Mouse (Mus musculus): ENCODE measurements around the gene Tcerg1l. TPM values are rescaled to one million over a fixed set of nuclear protein-coding genes. Genes with fewer than 3 reads are reported as not detected.

Tcerg1l gene
- polyA plus RNA-seq, 1 experiment, result not detected

DNA sequence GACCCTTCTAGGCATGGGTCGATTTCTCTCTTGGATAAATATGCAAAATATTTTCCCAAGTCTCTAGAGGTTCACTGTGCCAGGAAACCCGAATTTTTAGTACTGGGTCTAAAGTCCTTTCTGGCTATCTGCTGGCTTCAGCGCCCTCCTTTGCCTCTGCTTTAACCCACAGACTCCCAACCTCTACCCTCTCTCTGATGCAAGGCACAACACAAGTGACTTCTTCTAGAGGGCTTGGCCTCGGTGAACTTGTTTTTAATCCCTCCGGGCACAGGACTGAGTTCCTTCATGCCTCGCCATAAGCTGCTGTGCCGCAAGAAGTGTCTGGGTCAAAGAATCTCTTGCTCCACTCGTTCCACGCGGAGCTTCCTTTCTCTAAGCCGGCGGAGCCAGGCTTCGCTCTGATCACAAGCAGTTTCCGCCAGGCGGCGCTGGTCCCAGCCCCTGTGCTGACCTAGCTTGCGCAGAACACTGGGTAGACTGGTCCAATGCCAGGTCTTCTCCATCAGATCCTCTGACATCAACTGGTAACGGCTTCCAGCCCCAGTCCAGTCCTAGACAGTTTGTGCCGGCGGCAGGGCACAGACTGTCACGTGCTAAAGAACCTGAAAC lies 758 bp upstream of the Tcerg1l start:
- H3K4me3 ChIP-seq (ENCODE audit: insufficient read depth, low read length), result no peak overlapping the region

DNA sequence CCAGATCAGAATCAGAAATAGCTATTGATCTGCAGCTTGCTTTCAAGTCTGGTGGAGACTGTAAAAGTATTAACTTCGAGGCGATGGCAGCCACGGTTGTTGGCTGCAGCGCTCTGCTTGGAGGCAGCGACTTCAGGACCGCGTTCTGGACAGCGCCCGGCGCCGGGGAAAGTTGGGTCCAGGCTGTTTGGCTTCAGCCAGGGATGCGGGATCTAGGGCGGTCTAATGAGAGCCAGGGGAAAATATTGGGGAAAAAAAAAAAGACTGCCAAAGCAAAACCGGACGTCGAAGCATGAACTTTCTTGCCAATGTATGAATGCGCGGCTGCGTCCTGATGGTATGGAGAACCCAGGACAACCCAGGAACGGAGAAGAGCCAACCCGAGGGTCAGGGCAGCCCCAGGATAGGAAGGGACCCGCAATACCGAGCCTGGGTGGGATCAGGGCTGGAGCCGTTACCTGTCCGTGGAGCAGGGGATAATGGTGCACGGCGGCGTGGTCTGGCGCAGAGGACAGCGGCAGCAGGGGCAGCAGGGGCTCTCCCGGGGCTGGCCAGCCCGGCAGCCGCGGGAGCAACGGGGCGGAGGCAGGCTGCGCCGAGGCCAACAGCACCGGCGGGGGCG lies 556 bp downstream of the Tcerg1l start:
- Histone ChIP-seq H3K4me1 (ENCODE audit: control insufficient read depth, insufficient read depth, low read length) (no peaks in the 10 kb centered on the region), H3K27ac (ENCODE audit: insufficient read depth, low read length) (no peak overlapping the region), H3K4me3 (ENCODE audit: insufficient read depth, low read length) (no peak overlapping the region)
- TF ChIP-seq POLR2A (IDR thresholded peaks at IDR 0.05; ENCODE audit: low read depth, low read length) (no peak), CTCF (IDR thresholded peaks at IDR 0.05; ENCODE audit: borderline replicate concordance, insufficient read depth, low read length) (no peak)

More for the DNA sequence above, 758 bp upstream of the Tcerg1l start:
- H3K27ac ChIP-seq (ENCODE audit: insufficient read depth, low read length), result no peak overlapping the region
- TF ChIP-seq CTCF (IDR thresholded peaks at IDR 0.05; ENCODE audit: borderline replicate concordance, insufficient read depth, low read length) (peak; percentile 46; the same call in 1 of the 2 replicates), POLR2A (IDR thresholded peaks at IDR 0.05; ENCODE audit: low read depth, low read length) (no peak)
- no peaks in the 10 kb centered on the region for H3K4me1 ChIP-seq (ENCODE audit: control insufficient read depth, insufficient read depth, low read length)

DNA sequence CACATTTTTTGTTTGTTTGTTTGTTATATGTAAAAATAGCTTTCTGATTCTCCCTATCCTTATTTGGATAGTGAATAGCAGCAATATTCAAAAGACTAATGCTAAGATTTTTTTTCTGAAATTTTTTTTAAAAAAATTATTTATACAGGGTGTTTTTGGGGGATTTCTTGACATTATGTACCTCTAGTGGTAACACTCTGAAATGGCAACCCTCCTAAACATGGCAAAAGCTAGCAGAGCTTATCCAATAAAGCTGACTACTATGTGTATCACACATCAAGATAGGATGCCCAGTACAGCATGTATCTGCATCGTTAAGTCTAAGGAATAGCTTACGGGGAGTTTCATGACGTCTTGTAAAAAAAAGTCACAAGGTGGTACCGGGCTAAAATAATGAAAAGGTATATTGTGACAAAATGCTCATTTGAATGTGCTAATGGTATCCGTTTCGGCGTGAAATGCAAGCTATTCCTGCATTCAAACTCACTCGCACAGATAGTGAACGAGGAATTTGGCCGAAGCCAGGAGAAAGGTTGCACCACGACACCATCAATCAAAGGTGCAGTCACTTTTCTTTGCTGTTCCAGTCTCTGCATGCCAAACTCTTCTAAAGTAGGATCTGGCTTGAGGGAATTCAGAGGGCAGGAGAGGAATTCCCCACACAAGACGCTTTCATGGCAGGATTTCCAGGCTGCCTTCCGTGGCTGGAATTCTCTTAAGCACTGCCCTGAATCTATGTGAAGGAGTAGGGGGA lies 1.2 kb downstream of the Tcerg1l start:
- Histone ChIP-seq H3K4me1 (ENCODE audit: control insufficient read depth, insufficient read depth, low read length) (no peaks in the 10 kb centered on the region), H3K4me3 (ENCODE audit: insufficient read depth, low read length) (no peak overlapping the region), H3K27ac (ENCODE audit: insufficient read depth, low read length) (no peak overlapping the region)
- TF ChIP-seq POLR2A (IDR thresholded peaks at IDR 0.05; ENCODE audit: low read depth, low read length), result no peak
- no peak for TF ChIP-seq CTCF (IDR thresholded peaks at IDR 0.05; ENCODE audit: borderline replicate concordance, insufficient read depth, low read length)

DNA sequence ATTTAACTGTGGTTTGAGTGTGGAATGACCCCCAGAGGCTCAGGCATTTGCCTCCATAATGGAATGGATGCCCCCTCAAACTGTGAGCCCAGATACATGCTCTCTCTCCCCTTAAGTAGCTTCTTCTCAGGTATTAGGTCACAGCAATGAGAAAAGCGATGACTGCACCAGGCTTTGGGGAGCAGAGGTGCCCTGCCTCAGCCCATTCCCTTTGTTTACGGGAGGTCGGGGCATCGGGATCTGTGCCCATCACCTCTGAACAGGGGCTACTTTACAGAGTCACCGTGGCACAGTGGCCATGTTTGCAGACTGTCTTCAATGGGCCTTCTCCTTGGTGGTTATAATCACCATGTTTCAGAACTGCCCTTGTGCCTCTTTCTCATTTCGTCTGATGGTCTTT lies 7.6 kb downstream of the Tcerg1l start:
- TF ChIP-seq CTCF (IDR thresholded peaks at IDR 0.05; ENCODE audit: borderline replicate concordance, insufficient read depth, low read length) (no peak), POLR2A (IDR thresholded peaks at IDR 0.05; ENCODE audit: low read depth, low read length) (no peak)
- H3K4me3 ChIP-seq (ENCODE audit: insufficient read depth, low read length), result no peak overlapping the region
- H3K27ac ChIP-seq (ENCODE audit: insufficient read depth, low read length), result no peak overlapping the region
- H3K4me1 ChIP-seq (ENCODE audit: control insufficient read depth, insufficient read depth, low read length), result no peaks in the 10 kb centered on the region

DNA sequence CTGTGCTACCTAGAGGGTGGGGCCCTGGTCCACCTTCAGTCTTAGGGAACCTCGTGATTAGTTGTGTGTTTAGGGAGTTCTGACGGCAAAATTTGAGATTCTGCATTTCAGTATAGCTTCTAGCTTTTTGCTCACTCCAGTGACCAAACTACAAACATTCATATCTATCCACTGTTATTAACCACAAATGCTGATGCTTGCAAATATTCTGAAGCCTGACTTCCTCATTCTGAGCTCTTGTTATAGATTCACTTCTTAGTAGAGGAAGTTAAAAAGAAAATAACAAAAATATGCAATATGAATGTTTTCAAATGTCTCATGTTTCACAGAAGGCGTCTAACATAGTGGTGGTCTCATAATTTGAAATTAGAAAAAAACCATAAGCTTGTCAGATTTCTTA lies 8.5 kb downstream of the Tcerg1l start:
- Histone ChIP-seq H3K4me1 (ENCODE audit: control insufficient read depth, insufficient read depth, low read length) (no peaks in the 10 kb centered on the region), H3K27ac (ENCODE audit: insufficient read depth, low read length) (no peak overlapping the region), H3K4me3 (ENCODE audit: insufficient read depth, low read length) (no peak overlapping the region)
- no peak for TF ChIP-seq CTCF (IDR thresholded peaks at IDR 0.05; ENCODE audit: borderline replicate concordance, insufficient read depth, low read length)
- no peak for TF ChIP-seq POLR2A (IDR thresholded peaks at IDR 0.05; ENCODE audit: low read depth, low read length)

DNA sequence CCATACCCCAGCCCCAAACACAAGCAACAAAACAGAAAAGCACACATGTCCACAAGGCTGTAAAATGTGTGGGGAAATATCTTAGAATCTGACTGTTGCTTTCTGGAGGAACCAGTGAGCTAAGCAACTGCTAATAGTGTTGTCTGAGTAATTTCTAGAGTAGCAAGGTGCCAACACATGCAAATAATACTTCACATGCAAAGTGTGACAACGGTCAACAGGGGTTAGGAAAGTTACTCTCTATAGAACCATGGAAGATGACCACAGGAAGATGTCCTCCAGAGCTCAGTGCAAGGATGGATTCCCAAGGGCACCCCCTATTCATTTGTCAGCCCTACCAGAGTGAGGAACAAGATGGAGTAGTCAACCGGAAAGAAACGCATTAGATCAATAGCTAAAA lies 18.3 kb downstream of the Tcerg1l start:
- H3K4me1 ChIP-seq (ENCODE audit: control insufficient read depth, insufficient read depth, low read length), result no peaks in the 10 kb centered on the region
- no peak overlapping the region for H3K27ac ChIP-seq (ENCODE audit: insufficient read depth, low read length)
- TF ChIP-seq POLR2A (IDR thresholded peaks at IDR 0.05; ENCODE audit: low read depth, low read length), result no peak
- no peak overlapping the region for H3K4me3 ChIP-seq (ENCODE audit: insufficient read depth, low read length)

DNA sequence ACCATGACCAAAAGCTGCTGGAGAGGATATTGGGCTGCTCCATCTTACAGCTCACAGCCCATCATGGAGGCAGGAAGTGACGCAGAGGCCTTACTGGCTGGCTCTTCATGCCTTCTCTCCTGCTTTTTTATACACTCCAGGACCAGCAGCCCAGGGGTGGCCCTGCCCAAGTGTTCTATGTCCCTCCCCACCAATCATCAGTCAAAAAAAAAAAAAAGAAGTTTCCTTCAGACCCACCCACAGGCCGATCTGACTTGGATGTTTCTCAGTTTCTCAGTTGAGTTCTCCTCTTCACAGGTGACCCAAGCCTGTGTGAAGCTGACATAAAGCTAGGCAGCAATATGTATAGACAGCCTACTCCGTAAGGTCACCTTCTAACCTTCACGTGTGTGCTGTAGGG lies 19.0 kb downstream of the Tcerg1l start:
- no peak overlapping the region for H3K27ac ChIP-seq (ENCODE audit: insufficient read depth, low read length)
- H3K4me3 ChIP-seq (ENCODE audit: insufficient read depth, low read length), result no peak overlapping the region
- no peaks in the 10 kb centered on the region for H3K4me1 ChIP-seq (ENCODE audit: control insufficient read depth, insufficient read depth, low read length)
- TF ChIP-seq CTCF (IDR thresholded peaks at IDR 0.05; ENCODE audit: borderline replicate concordance, insufficient read depth, low read length) (no peak), POLR2A (IDR thresholded peaks at IDR 0.05; ENCODE audit: low read depth, low read length) (no peak)

DNA sequence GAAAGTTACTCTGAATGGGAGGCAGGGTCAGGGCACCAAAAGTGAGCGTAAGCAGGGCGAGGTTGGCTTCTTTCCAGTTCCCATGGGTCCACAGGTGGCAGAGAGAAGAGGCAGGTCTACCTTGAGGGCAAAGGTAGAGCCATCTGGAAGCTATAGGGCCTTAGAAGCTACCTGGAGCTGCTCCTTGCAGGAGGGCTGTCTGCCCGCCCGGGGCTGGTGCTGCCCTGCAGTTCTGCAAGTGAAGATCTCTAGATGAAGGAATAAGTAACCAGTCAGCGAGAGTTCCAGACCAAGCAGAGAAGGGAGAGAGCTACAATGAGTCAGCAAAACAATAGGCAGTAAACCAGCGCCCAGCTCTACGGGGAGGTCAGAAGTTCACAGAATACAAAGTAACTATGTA lies 22.0 kb downstream of the Tcerg1l start:
- H3K4me1 ChIP-seq (ENCODE audit: control insufficient read depth, insufficient read depth, low read length), result no peaks in the 10 kb centered on the region
- TF ChIP-seq CTCF (IDR thresholded peaks at IDR 0.05; ENCODE audit: borderline replicate concordance, insufficient read depth, low read length) (no peak), POLR2A (IDR thresholded peaks at IDR 0.05; ENCODE audit: low read depth, low read length) (no peak)
- no peak overlapping the region for H3K27ac ChIP-seq (ENCODE audit: insufficient read depth, low read length)
- no peak overlapping the region for H3K4me3 ChIP-seq (ENCODE audit: insufficient read depth, low read length)

DNA sequence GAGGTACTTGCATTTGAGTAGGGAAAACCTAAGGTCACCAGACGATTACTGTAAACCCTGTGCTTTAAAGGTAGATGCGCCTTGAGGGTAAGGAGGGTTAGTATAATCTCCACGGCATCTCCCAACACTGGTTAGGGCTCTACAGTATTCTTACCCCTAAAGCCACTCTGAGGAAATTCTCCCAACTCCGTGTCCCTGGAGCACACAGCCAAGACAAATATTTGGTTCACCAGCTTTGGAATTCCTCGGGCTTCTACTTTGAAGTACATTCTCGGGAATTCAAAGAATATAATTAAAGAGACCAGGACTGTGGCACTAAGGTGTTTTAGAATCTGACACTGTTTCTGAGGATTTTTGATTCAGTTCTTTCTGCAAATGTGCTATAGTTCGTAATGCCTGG lies 23.2 kb downstream of the Tcerg1l start:
- H3K27ac ChIP-seq (ENCODE audit: insufficient read depth, low read length), result no peak overlapping the region
- H3K4me3 ChIP-seq (ENCODE audit: insufficient read depth, low read length), result no peak overlapping the region
- no peaks in the 10 kb centered on the region for H3K4me1 ChIP-seq (ENCODE audit: control insufficient read depth, insufficient read depth, low read length)
- TF ChIP-seq CTCF (IDR thresholded peaks at IDR 0.05; ENCODE audit: borderline replicate concordance, insufficient read depth, low read length) (no peak), POLR2A (IDR thresholded peaks at IDR 0.05; ENCODE audit: low read depth, low read length) (no peak)

DNA sequence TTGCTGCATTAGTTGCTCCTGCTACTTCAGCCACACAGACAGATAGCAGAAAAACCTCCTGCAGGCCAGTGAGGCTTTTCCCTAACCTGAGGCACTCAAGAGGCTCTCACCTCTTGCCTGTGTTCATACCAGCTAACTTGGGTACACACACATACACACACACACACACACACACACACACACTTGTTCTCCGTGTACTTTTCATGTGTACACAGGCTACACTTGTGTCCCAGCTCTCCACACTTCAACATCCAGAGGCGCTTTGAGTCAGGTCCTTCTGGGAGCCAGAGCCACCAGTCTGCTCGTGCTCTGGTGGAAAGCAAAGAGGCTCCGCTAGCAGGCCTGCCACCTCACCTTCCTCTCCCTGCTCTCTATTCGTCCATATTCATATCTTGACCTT lies 24.0 kb downstream of the Tcerg1l start:
- no peaks in the 10 kb centered on the region for H3K4me1 ChIP-seq (ENCODE audit: control insufficient read depth, insufficient read depth, low read length)

More for the DNA sequence above, 24.0 kb downstream of the Tcerg1l start:
- no peak overlapping the region for H3K27ac ChIP-seq (ENCODE audit: insufficient read depth, low read length)
- TF ChIP-seq POLR2A (IDR thresholded peaks at IDR 0.05; ENCODE audit: low read depth, low read length) (no peak), CTCF (IDR thresholded peaks at IDR 0.05; ENCODE audit: borderline replicate concordance, insufficient read depth, low read length) (no peak)
- H3K4me3 ChIP-seq (ENCODE audit: insufficient read depth, low read length), result no peak overlapping the region
